Mouse (Mus musculus) limb, embryonic 13.5 days (tissue): Measurements from ENCODE around the gene Nes. TPM values are rescaled to one million over a fixed set of nuclear protein-coding genes. Genes with fewer than 3 reads are reported as not detected.

Experiments
- polyA plus RNA-seq: library from polyadenylated mRNA; unstranded; fragments of >200 nt; fragmentation: Nextera tagmentation; extraction: Ambion mirVana; gene quantifications from 2 replicates; pipeline ENCODE4 v1.2.1, GENCODE M21; 2015

Gene Nes
- polyA plus RNA-seq, 1 experiment from 2014 or later, result 32.8 TPM

Other genes starting within 250 kb of the Nes start
- 0.36 and 0.61 TPM in 2 replicates for gene Lrrc71, start 222.5 kb upstream of the Nes start, polyA plus RNA-seq
- gene Ntrk1, start 175.9 kb upstream of the Nes start, polyA plus RNA-seq, result 2.6 and 2.7 TPM in 2 replicates
- gene Insrr, start 174.1 kb upstream of the Nes start, polyA plus RNA-seq, result 0.27 and 0.51 TPM in 2 replicates
- gene Pear1, start 146.8 kb upstream of the Nes start, polyA plus RNA-seq, result 18.2 and 20.4 TPM in 2 replicates
- not detected in 2 replicates for gene Sh2d2a, start 124.3 kb upstream of the Nes start, polyA plus RNA-seq
- gene Prcc, start 85.5 kb upstream of the Nes start, polyA plus RNA-seq, result 17.1 and 18.7 TPM in 2 replicates
- 205 and 221 TPM in 2 replicates for gene Hdgf, start 64.8 kb upstream of the Nes start, polyA plus RNA-seq
- 66.5 and 73.9 TPM in 2 replicates for gene Mrpl24, start 51.6 kb upstream of the Nes start, polyA plus RNA-seq
- 65.5 and 66.7 TPM in 2 replicates for gene Isg20l2, start 40.8 kb upstream of the Nes start, polyA plus RNA-seq
- gene Rrnad1, start 40.4 kb upstream of the Nes start, polyA plus RNA-seq, result 22.3 and 23.6 TPM in 2 replicates
- gene Crabp2, start 22.4 kb upstream of the Nes start, polyA plus RNA-seq, result 518 and 520 TPM in 2 replicates
- gene Bcan, start 29.2 kb downstream of the Nes start, polyA plus RNA-seq, result 0.57 and 0.59 TPM in 2 replicates
- gene Hapln2, start 56.5 kb downstream of the Nes start, polyA plus RNA-seq, result 0.23 TPM in 1 of 2 replicates, not detected in the other
- 33.0 and 33.9 TPM in 2 replicates for gene Gpatch4, start 72.0 kb downstream of the Nes start, polyA plus RNA-seq
- 209 and 222 TPM in 2 replicates for gene Naxe, start 87.4 kb downstream of the Nes start, polyA plus RNA-seq
- not detected in 2 replicates for gene Ttc24, start 107.2 kb downstream of the Nes start, polyA plus RNA-seq
- 19.5 and 20.6 TPM in 2 replicates for gene Iqgap3, start 110.9 kb downstream of the Nes start, polyA plus RNA-seq
- 16.4 and 19.7 TPM in 2 replicates for gene Mef2d, start 171.3 kb downstream of the Nes start, polyA plus RNA-seq